Mouse (Mus musculus) neural tube, embryonic 11.5 days (tissue): ENCODE data around the gene Ncf4. TPM values are rescaled to one million over a fixed set of nuclear protein-coding genes. Genes with fewer than 3 reads are reported as not detected.
"Not testable (repeated sequence)": the region's sequence is repeated elsewhere in the genome, so short reads cannot be mapped to it uniquely, and the experiment has no call there.

Experiments
- ATAC-seq: fragments of 200-750 bp; cut with Nextera tagmentation; 2 replicates; pipeline ENCODE4 v1.8.0; 2017; ENCODE audit warnings: moderate number of reproducible peaks, mild to moderate bottlenecking, moderate TSS enrichment, moderate library complexity; ENCODE audit not compliant: insufficient read depth, low FRiP score, low TSS enrichment
- DNase-seq: peaks from one replicate; pipeline ENCODE4 v3.0.0-alpha.2; 2015; ENCODE audit warnings: low spot score
- H3K27ac ChIP-seq: fragments of 300-500 bp; sonication (generic); 2 replicates; pipeline ENCODE4 v1.5.1; 2014; ENCODE audit warnings: low read depth, mild to moderate bottlenecking, low read length
- H3K27me3 ChIP-seq: fragments of 300-500 bp; sonication (generic); 2 replicates; pipeline ENCODE4 v1.6.1; 2014; ENCODE audit warnings: mild to moderate bottlenecking, low read length, mixed read lengths; ENCODE audit not compliant: control insufficient read depth, insufficient read depth
- H3K36me3 ChIP-seq: fragments of 300-500 bp; sonication (generic); 2 replicates; pipeline ENCODE4 v1.6.1; 2014; ENCODE audit warnings: mild to moderate bottlenecking, low read length, moderate library complexity, mixed read lengths; ENCODE audit not compliant: control insufficient read depth, insufficient read depth
- H3K4me1 ChIP-seq: fragments of 300-500 bp; sonication (generic); 2 replicates; pipeline ENCODE4 v1.6.1; 2014; ENCODE audit warnings: low read length, mixed read lengths; ENCODE audit not compliant: control insufficient read depth, insufficient read depth
- H3K4me2 ChIP-seq: fragments of 300-500 bp; sonication (generic); 2 replicates; pipeline ENCODE4 v1.6.1; 2014; ENCODE audit warnings: low read depth, mild to moderate bottlenecking, moderate library complexity
- H3K4me3 ChIP-seq: fragments of 300-500 bp; sonication (generic); 2 replicates; pipeline ENCODE4 v1.5.1; 2014; ENCODE audit warnings: low read depth, low read length
- H3K9ac ChIP-seq: fragments of 300-500 bp; sonication (generic); 2 replicates; pipeline ENCODE4 v1.6.1; 2014; ENCODE audit warnings: mild to moderate bottlenecking, low read length
- H3K9me3 ChIP-seq: fragments of 300-500 bp; sonication (generic); 2 replicates; pipeline ENCODE4 v1.6.1; 2016; ENCODE audit warnings: low read length; ENCODE audit not compliant: control insufficient read depth
- WGBS: fragments of 180-500 bp; shearing (Covaris S2); extraction: QIAGEN DNeasy Blood & Tissue Kit; methylation state at CpG from one replicate; pipeline ENCODE4 v1.1.7; 2014; 5-methylcytosine and 5-hydroxymethylcytosine counted together
- polyA plus RNA-seq: library from polyadenylated mRNA; unstranded; fragments of >200 nt; fragmentation: Nextera tagmentation; extraction: Ambion mirVana; gene quantifications from 2 replicates; pipeline ENCODE4 v1.2.1, GENCODE M21; 2014

Ncf4 gene
- polyA plus RNA-seq, 1 experiment from 2014 or later, result 6.8 TPM

- H3K9ac ChIP-seq, result no peak overlapping the region
- H3K27ac ChIP-seq, result no peak overlapping the region
- no peaks in the 10 kb centered on the region for H3K4me1 ChIP-seq
- no peaks in the 10 kb centered on the region for H3K9me3 ChIP-seq
- ATAC-seq, result no peak
- H3K4me2 ChIP-seq, result no peak overlapping the region
- WGBS, result 82% methylated on average over 18 of the region's 18 CpGs
- H3K36me3 ChIP-seq, result no peaks in the 10 kb centered on the region
- H3K27me3 ChIP-seq, result no peaks in the 10 kb centered on the region
- no peak overlapping the region for H3K4me3 ChIP-seq
- no peak for DNase-seq
Observed at GRCm38 (mm10) chr15:78246143-78247116, 1.8 kb downstream of the Ncf4 start.

GRCm38 (mm10) chr15:78247659-78248058 lies 3.1 kb downstream of the Ncf4 start:
- no peak for DNase-seq

GRCm38 (mm10) chr15:78248410-78248809 lies 3.8 kb downstream of the Ncf4 start:
- H3K27ac ChIP-seq, result no peak overlapping the region
- H3K27me3 ChIP-seq, result no peaks in the 10 kb centered on the region
- H3K9me3 ChIP-seq, result no peaks in the 10 kb centered on the region
- no peak for DNase-seq
- no peaks in the 10 kb centered on the region for H3K4me1 ChIP-seq
- H3K36me3 ChIP-seq, result no peaks in the 10 kb centered on the region
- ATAC-seq, result no peak
- WGBS, result 80% methylated on average over 3 of the region's 3 CpGs
- H3K9ac ChIP-seq, result no peak overlapping the region
- no peak overlapping the region for H3K4me2 ChIP-seq
- H3K4me3 ChIP-seq, result no peak overlapping the region

More at GRCm38 (mm10) chr15:78247659-78248058, 3.1 kb downstream of the Ncf4 start:
- ATAC-seq, result no peak
- Histone ChIP-seq H3K4me2 (no peak overlapping the region), H3K4me3 (no peak overlapping the region), H3K27ac (no peak overlapping the region), H3K9me3 (no peaks in the 10 kb centered on the region), H3K4me1 (no peaks in the 10 kb centered on the region), H3K27me3 (no peaks in the 10 kb centered on the region), H3K9ac (no peak overlapping the region), H3K36me3 (no peaks in the 10 kb centered on the region)
- 84% methylated on average over 2 of the region's 2 CpGs for WGBS

GRCm38 (mm10) chr15:78254751-78255150 lies 10.2 kb downstream of the Ncf4 start:
- 25% methylated on average over 20 of the region's 20 CpGs for WGBS
- no peaks in the 10 kb centered on the region for H3K27me3 ChIP-seq
- no peak for ATAC-seq
- no peaks in the 10 kb centered on the region for H3K36me3 ChIP-seq
- H3K9me3 ChIP-seq, result no peaks in the 10 kb centered on the region
- H3K27ac ChIP-seq, result no peak overlapping the region
- DNase-seq, result peak; percentile 72
- no peak overlapping the region for H3K9ac ChIP-seq
- no peak overlapping the region for H3K4me3 ChIP-seq
- H3K4me1 ChIP-seq, result no peaks in the 10 kb centered on the region
- H3K4me2 ChIP-seq, result no peak overlapping the region

- not testable (repeated sequence) for ATAC-seq, H3K4me1 ChIP-seq, H3K27me3 ChIP-seq, H3K4me2 ChIP-seq, H3K36me3 ChIP-seq, DNase-seq, H3K9ac ChIP-seq, H3K9me3 ChIP-seq, H3K4me3 ChIP-seq, H3K27ac ChIP-seq
Observed at GRCm38 (mm10) chr15:78256602-78257259, 12.1 kb downstream of the Ncf4 start.

GRCm38 (mm10) chr15:78257326-78258050 lies 12.9 kb downstream of the Ncf4 start:
- Histone ChIP-seq H3K27ac (no peak overlapping the region), H3K36me3 (no peaks in the 10 kb centered on the region), H3K27me3 (no peaks in the 10 kb centered on the region), H3K4me2 (no peak overlapping the region), H3K4me1 (no peaks in the 10 kb centered on the region), H3K9me3 (no peaks in the 10 kb centered on the region), H3K9ac (no peak overlapping the region), H3K4me3 (no peak overlapping the region)
- WGBS, result 43% methylated on average over 7 of the region's 7 CpGs
- ATAC-seq (no peak), DNase-seq (peak; percentile 68)

- Histone ChIP-seq H3K27me3 (no peaks in the 10 kb centered on the region), H3K36me3 (no peaks in the 10 kb centered on the region), H3K9me3 (no peaks in the 10 kb centered on the region), H3K27ac (no peak overlapping the region), H3K4me3 (no peak overlapping the region), H3K4me2 (no peak overlapping the region), H3K9ac (no peak overlapping the region), H3K4me1 (no peaks in the 10 kb centered on the region)
- 85% methylated on average over 10 of the region's 10 CpGs for WGBS
- no peak for ATAC-seq
- DNase-seq, result no peak
Observed at GRCm38 (mm10) chr15:78258246-78258865, 13.8 kb downstream of the Ncf4 start.

GRCm38 (mm10) chr15:78260668-78261333 lies 16.2 kb downstream of the Ncf4 start:
- Histone ChIP-seq H3K4me1 (no peaks in the 10 kb centered on the region), H3K27me3 (no peaks in the 10 kb centered on the region), H3K27ac (no peak overlapping the region), H3K36me3 (no peaks in the 10 kb centered on the region), H3K4me2 (no peak overlapping the region), H3K9me3 (no peaks in the 10 kb centered on the region), H3K9ac (no peak overlapping the region), H3K4me3 (no peak overlapping the region)
- ATAC-seq, result no peak
- no peak for DNase-seq
- WGBS, result 74% methylated on average over 13 of the region's 13 CpGs
